Comparison of ENCODE assay signal across 8 mouse cellular contexts in the genomic region with DNA sequence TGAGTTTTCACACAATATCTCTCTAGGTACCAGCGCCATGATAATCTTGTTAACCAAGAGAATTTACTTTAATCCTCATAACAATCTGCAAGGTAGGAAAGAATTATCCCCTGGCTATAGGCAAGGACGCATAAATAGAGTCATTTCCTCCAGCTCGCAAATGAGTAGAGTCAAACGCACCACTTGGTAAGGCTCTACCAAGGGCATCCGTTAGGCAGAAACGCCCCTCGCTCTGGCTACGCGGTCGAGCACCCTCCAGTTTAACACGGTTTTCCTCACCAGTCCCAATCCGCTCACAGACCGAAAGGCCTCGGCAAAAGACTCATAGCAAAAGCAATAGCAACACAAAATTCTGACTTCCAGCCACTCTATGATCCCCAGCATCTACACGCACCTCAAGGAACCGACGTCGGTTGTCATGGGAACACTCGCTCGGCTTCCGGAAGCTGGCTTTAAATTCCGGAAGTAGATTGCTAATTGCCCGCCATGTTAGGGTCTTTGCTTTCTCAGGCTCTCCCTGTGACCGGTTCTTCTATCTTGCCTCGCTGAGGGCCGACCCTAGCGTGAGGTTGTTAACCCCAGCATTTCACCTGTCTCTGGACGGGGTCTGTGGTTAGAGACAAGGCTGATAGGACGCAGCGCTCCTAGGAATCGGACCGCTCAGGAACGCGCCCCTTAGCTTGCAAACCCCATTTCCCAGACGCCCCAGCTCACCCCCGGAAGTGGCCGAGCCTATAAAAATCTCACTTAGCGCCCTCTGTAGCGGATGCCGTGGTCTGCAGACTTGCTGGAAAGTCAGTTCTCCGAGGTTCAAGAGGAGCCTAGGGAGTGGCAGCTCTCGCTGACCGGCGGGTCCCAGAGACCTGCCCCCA. TPM values are rescaled to one million over a fixed set of nuclear protein-coding genes. Genes with fewer than 3 reads are reported as not detected.
A peak's percentile ranks its signal among the peaks of the same experiment; 100 is the strongest.
DNase-seq lines count a peak whose midpoint lies in the region; ATAC-seq and TF ChIP-seq lines count a peak whose summit lies in the region.

Cyb561a3 (plus strand) TSS at position 483 of the 872 bp plus-strand sequence.
Tmem138 (minus strand) TSS at position 673 of the 872 bp plus-strand sequence.

- ATAC-seq in cerebellum, adult (ENCODE audit: insufficient number of reproducible peaks, low FRiP score, low TSS enrichment), result peak; percentile 96
- ATAC-seq in forebrain, embryonic 13.5 days, result peak; percentile 97
- ATAC-seq in liver, postnatal 0 days, result peak; percentile 95
- peak; percentile 97 for ATAC-seq in neural tube, embryonic 14.5 days (ENCODE audit: low read depth)

- TF ChIP-seq EP300 in ES-Bruce4 (IDR thresholded peaks at IDR 0.05; ENCODE audit: insufficient read depth, low read depth, low read length), result no peak
- peak; percentile 70 for TF ChIP-seq EP300 in liver, postnatal 0 days (IDR thresholded peaks at IDR 0.05; ENCODE audit: low read depth)

- peak within 1 kb of the TSS; percentile 82 for H3K4me2 ChIP-seq in forebrain, embryonic 13.5 days
- peak within 1 kb of the TSS; percentile 91 for H3K4me2 ChIP-seq in liver, postnatal 0 days (ENCODE audit: low read depth, low read length)
- H3K4me2 ChIP-seq in neural tube, embryonic 14.5 days (ENCODE audit: low read depth, low read length), result peak within 1 kb of the TSS; percentile 56

- H3K4me1 ChIP-seq in ES-Bruce4 (ENCODE audit: control insufficient read depth, insufficient read depth, low read length), result no peaks in the 10 kb centered on the region
- H3K4me1 ChIP-seq in forebrain, embryonic 13.5 days, result peaks cover 29% of the 10 kb centered on the region
- peaks cover 29% of the 10 kb centered on the region for H3K4me1 ChIP-seq in liver, postnatal 0 days (ENCODE audit: insufficient read depth)
- H3K4me1 ChIP-seq in neural tube, embryonic 14.5 days (ENCODE audit: control insufficient read depth, insufficient read depth, low read length), result peaks cover 18% of the 10 kb centered on the region

- H3K27ac ChIP-seq in ES-Bruce4 (ENCODE audit: insufficient read depth, low read length), result peak within 1 kb of the TSS; percentile 46
- peak within 1 kb of the TSS; percentile 87 for H3K27ac ChIP-seq in forebrain, embryonic 13.5 days
- peak within 1 kb of the TSS; percentile 79 for H3K27ac ChIP-seq in liver, postnatal 0 days (ENCODE audit: low read depth)
- peak within 1 kb of the TSS; percentile 82 for H3K27ac ChIP-seq in neural tube, embryonic 14.5 days (ENCODE audit: low read depth, low read length)

- peak; percentile 95 to 96 for DNase-seq in heart, postnatal 10 days
- DNase-seq in large intestine, adult 2 months (ENCODE audit: low read depth, low spot score), result peak; percentile 91
- DNase-seq in liver, postnatal 0 days, result peak; percentile 92
- DNase-seq in testis, postnatal 10 days (ENCODE audit: low spot score), result peak; percentile 91

- H3K36me3 ChIP-seq in ES-Bruce4 (ENCODE audit: control insufficient read depth, insufficient read depth, low read length, poor library complexity, severe bottlenecking), result peaks cover 15% of the 10 kb centered on the region
- peaks cover 33% of the 10 kb centered on the region for H3K36me3 ChIP-seq in forebrain, embryonic 13.5 days (ENCODE audit: poor library complexity, severe bottlenecking)
- peaks cover 24% of the 10 kb centered on the region for H3K36me3 ChIP-seq in liver, postnatal 0 days (replicated peaks; ENCODE audit: insufficient read depth, low read length)
- H3K36me3 ChIP-seq in neural tube, embryonic 14.5 days (ENCODE audit: control insufficient read depth, insufficient read depth, low read length), result peaks cover 9% of the 10 kb centered on the region; the same call in 1 of the 2 replicates

- no peaks in the 10 kb centered on the region for H3K27me3 ChIP-seq in ES-Bruce4 (ENCODE audit: control insufficient read depth, insufficient read depth, low read length, poor library complexity, severe bottlenecking)
- no peaks in the 10 kb centered on the region for H3K27me3 ChIP-seq in forebrain, embryonic 13.5 days
- H3K27me3 ChIP-seq in liver, postnatal 0 days (ENCODE audit: insufficient read depth, low read length), result no peaks in the 10 kb centered on the region
- no peaks in the 10 kb centered on the region for H3K27me3 ChIP-seq in neural tube, embryonic 14.5 days (ENCODE audit: control insufficient read depth, insufficient read depth, low read length)

- H3K4me3 ChIP-seq in ES-Bruce4 (ENCODE audit: low read depth, low read length), result peak within 1 kb of the TSS; percentile 95
- H3K4me3 ChIP-seq in forebrain, embryonic 13.5 days, result peak within 1 kb of the TSS; percentile 64
- H3K4me3 ChIP-seq in liver, postnatal 0 days (ENCODE audit: low read depth, low read length), result peak within 1 kb of the TSS; percentile 64
- peak within 1 kb of the TSS; percentile 66 for H3K4me3 ChIP-seq in neural tube, embryonic 14.5 days (ENCODE audit: low read depth, low read length)

- under 1% methylated on average over 44 of the region's 44 CpGs for WGBS in forebrain, embryonic 13.5 days
- WGBS in large intestine, adult 2 months, result under 1% methylated on average over 44 of the region's 44 CpGs
- WGBS in liver, postnatal 0 days (ENCODE audit: insufficient replicate concordance), result under 1% methylated on average over 44 of the region's 44 CpGs
- WGBS in neural tube, embryonic 14.5 days, result under 1% methylated on average over 44 of the region's 44 CpGs

- H3K9me3 ChIP-seq in ES-Bruce4 (replicated peaks; ENCODE audit: control insufficient read depth, insufficient read depth, low read length, poor library complexity, severe bottlenecking), result no peaks in the 10 kb centered on the region
- H3K9me3 ChIP-seq in forebrain, embryonic 13.5 days (replicated peaks), result no peaks in the 10 kb centered on the region
- no peaks in the 10 kb centered on the region for H3K9me3 ChIP-seq in liver, postnatal 0 days (ENCODE audit: low read length)
- H3K9me3 ChIP-seq in neural tube, embryonic 14.5 days (ENCODE audit: control insufficient read depth, low read length), result no peaks in the 10 kb centered on the region

- TF ChIP-seq POLR2A in ES-Bruce4 (IDR thresholded peaks at IDR 0.05; ENCODE audit: insufficient read depth, low read length), result peak; percentile 44

- H3K9ac ChIP-seq in ES-Bruce4 (ENCODE audit: low read depth, poor library complexity, severe bottlenecking), result peak within 1 kb of the TSS; percentile 44
- H3K9ac ChIP-seq in forebrain, embryonic 13.5 days, result peak within 1 kb of the TSS; percentile 80
- peak within 1 kb of the TSS; percentile 70 for H3K9ac ChIP-seq in liver, postnatal 0 days (replicated peaks)
- H3K9ac ChIP-seq in neural tube, embryonic 14.5 days (replicated peaks; ENCODE audit: low read depth, low read length), result peak within 1 kb of the TSS; percentile 55

- peak; percentile 27 for TF ChIP-seq CTCF in ES-Bruce4 (IDR thresholded peaks at IDR 0.05; ENCODE audit: low read depth, low read length)
- TF ChIP-seq CTCF in liver, postnatal 0 days (IDR thresholded peaks at IDR 0.05; ENCODE audit: low read depth), result peak; percentile 73

- intact Hi-C loops in heart, postnatal 10 days (cut with DNase I), result loop anchor here (1.0 to 2.0 kb wide), 2 partner anchors 20 to 26 kb away; partner anchors contain the start of gene Tmem216

RNA-seq across cellular contexts. Expression of gene Cyb561a3, which starts in this region (rescaled TPM):
- 11.6 and 13.5 TPM in 2 replicates for polyA plus RNA-seq in ES-Bruce4 (2011; ENCODE audit: insufficient read depth, insufficient read length, low read depth, missing spikeins)
- 14.3 and 15.5 TPM in 2 replicates for polyA plus RNA-seq in forebrain, embryonic 13.5 days (2015; fragmentation: Nextera tagmentation; extraction: Ambion mirVana)
- total RNA-seq in heart, postnatal 10 days (2021), result 10 to 100 TPM; 11.5 to 11.8 TPM
- polyA plus RNA-seq in large intestine, adult 2 months (2012; rRNA removed), result 40.4 and 43.2 TPM in 2 replicates
- 18.5 and 19.0 TPM in 2 replicates for polyA plus RNA-seq in liver, postnatal 0 days (2015; fragmentation: Nextera tagmentation; extraction: Ambion mirVana)
- polyA plus RNA-seq in neural tube, embryonic 14.5 days (2014; fragmentation: Nextera tagmentation; extraction: Ambion mirVana), result 22.3 and 22.9 TPM in 2 replicates

RNA-seq across cellular contexts. Expression of gene Tmem138, which starts in this region (rescaled TPM):
- 25.3 TPM in 2 replicates for polyA plus RNA-seq in ES-Bruce4 (2011; ENCODE audit: insufficient read depth, insufficient read length, low read depth, missing spikeins)
- polyA plus RNA-seq in forebrain, embryonic 13.5 days (2015; fragmentation: Nextera tagmentation; extraction: Ambion mirVana), result 44.7 and 50.4 TPM in 2 replicates
- total RNA-seq in heart, postnatal 10 days (2021), result 1 to 10 TPM; 4.3 to 4.8 TPM
- polyA plus RNA-seq in large intestine, adult 2 months (2012; rRNA removed), result 8.0 and 8.8 TPM in 2 replicates
- polyA plus RNA-seq in liver, postnatal 0 days (2015; fragmentation: Nextera tagmentation; extraction: Ambion mirVana), result 8.2 and 8.4 TPM in 2 replicates
- 34.9 and 40.8 TPM in 2 replicates for polyA plus RNA-seq in neural tube, embryonic 14.5 days (2014; fragmentation: Nextera tagmentation; extraction: Ambion mirVana)

Comparison
In these comparisons a context has a peak if more than half of its experiments do, and no peak if none do; other contexts are left out.
1. Peak in every context shown above with its lines: DNase-seq, ATAC-seq, H3K4me3 ChIP-seq and H3K27ac ChIP-seq.